Mouse (Mus musculus) spleen, adult 2 months (tissue): Measurements from ENCODE around the gene Acot13.

Source experiments
- CTCF ChIP-seq: fragments of 200-500 bp; IDR thresholded peaks from 2 replicates; pipeline ENCODE4 v1.5.1; 2011; ENCODE audit warnings: mild to moderate bottlenecking, inconsistent platforms; ENCODE audit not compliant: insufficient read depth, insufficient read length, insufficient replicate concordance; ENCODE audit errors: extremely low read depth
- POLR2A ChIP-seq: fragments of 200-500 bp; IDR thresholded peaks from 2 replicates; pipeline ENCODE4 v1.6.1; 2011; ENCODE audit warnings: low read depth, low read length, inconsistent platforms

- TF ChIP-seq POLR2A (no peak), CTCF (no peak)
Observed at GRCm38 (mm10) chr13:24830756-24831352, 486 bp downstream of the Acot13 start.
